Mouse (Mus musculus): ENCODE measurements around the gene L1td1. TPM values are rescaled to one million over a fixed set of nuclear protein-coding genes. Genes with fewer than 3 reads are reported as not detected.
"Not testable (repeated sequence)": the region's sequence is repeated elsewhere in the genome, so short reads cannot be mapped to it uniquely, and the experiment has no call there.

L1td1 gene
- under 1 TPM in 1 of 2 experiments, not detected in 1; 0.07 TPM for total RNA-seq (2021)
- long read RNA-seq, experiment 1: 0 reads
- long read RNA-seq, experiment 2: 0 reads

DNA sequence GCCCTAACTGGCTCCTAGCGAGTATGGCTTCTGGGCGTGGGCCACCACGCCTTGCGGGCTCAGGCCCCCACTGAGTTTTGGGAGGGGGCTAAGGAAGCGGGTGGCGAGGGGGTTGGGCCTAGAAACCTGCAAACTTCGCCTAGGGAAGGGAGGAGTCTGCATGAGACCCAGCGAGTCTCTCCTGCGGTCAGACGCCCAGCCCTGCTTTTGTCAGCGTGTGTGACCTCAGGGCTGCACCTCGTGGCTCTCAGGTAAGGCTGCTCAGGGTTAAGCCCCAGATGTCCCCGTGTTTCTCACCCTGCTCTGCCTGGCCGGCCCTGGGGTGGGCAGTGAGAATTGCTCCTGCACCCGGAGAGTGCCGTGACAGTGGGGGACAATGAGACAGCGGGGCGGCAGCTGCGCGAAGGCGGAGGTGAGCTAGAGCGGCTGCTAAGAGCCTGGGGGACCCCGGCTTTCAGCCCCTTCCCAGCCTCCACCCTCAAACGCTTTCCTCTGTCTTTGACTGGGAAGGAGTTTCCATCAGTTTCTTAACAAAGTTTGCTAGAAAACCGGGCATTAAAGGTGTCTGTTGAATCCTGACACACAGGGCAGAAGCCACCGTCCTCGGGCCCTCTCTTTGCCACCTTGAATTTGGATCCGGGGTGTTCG, at the start of gene L1td1:
TSS of gene L1td1 (plus strand) at position 145 of the 648 bp plus-strand sequence.
- no peak for DNase-seq

GRCm38 (mm10) chr4:98677506-98677905, 49.0 kb upstream of the L1td1 start:
- DNase-seq: no peak

- DNase-seq: no peak
Measured at GRCm38 (mm10) chr4:98686678-98687267, 39.8 kb upstream of the L1td1 start.

- no peak for DNase-seq
Measured at GRCm38 (mm10) chr4:98688116-98688515, 38.4 kb upstream of the L1td1 start.

GRCm38 (mm10) chr4:98688520-98688919, 38.0 kb upstream of the L1td1 start:
- no peak for DNase-seq

DNA sequence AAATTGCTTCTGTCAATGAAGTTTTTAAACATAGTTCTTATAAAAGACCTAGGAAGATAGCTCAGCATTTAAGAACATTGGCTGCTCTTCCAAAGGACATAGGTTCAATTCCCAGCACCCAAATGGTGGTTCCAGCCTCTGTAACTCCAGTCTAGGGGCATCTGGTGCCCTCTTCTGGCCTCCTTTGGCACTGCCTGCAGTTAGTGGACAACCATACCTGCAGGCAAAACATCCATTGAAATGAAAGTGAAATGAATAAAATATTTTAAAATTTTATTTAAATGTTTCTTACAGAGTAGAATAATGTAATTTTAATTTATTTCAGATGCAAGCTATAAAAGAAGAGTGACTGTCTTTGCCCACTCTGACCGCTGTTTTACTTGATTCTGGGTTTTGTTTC, 36.5 kb upstream of the L1td1 start:
- no peak for DNase-seq

GRCm38 (mm10) chr4:98693465-98694185, 32.9 kb upstream of the L1td1 start:
- no peak for DNase-seq

GRCm38 (mm10) chr4:98697932-98698331, 28.6 kb upstream of the L1td1 start:
- no peak for DNase-seq

- no peak for DNase-seq
Measured at GRCm38 (mm10) chr4:98698921-98699320, 27.6 kb upstream of the L1td1 start.

GRCm38 (mm10) chr4:98700156-98700555, 26.4 kb upstream of the L1td1 start:
- no peak for DNase-seq

DNA sequence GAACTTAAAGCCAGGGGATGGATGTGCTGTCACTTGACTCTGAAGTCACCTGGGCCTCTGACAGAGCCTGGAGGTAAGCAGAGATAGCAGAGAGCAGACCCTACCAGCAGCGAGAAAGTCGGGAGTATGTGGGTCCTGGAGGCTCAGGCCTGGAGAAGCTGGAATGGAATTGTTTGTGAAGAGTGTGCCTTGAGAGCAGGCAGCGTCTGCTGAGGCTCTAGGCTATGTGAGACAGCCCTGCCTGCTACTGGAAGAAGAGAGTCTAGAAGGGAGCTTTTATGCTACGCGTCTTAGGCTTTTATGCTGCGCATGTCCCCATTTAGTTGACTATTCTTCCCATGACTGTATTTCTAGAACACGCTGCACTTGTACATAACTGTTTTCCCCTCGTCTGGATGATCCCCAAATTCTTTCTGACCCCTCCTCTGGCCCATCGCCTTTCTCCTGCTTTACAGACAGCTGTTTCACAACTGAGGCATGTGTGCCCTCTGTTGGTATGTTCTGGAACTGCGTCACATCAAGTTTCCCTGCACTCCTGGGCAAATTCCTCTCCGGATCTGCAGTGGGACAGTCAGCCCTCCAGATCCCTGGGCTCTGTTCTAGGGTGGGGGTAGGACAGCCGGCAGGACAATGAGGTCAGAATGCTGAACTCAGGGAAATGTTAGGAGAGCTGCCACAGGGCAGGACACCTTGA, 24.2 kb upstream of the L1td1 start:
- peak; percentile 44 to 86 for DNase-seq

DNA sequence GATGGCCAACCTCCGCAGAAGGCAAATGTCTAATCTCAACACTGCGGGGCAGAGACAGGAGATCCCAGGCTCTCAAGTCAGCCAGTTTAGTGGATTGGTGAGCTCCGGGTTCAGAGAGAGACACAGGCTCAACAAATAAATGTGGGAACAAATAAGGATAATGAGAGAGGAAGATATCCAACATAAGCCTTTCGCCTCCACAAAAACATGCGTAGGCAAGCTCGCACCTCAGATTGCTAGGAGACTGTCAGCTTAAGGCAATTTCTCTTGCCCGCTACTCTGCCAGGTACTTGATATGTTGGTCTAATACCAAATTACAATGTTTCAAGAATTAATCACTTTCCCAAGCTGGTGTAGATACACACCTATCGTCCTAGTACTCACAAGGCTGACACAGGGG, 15.6 kb upstream of the L1td1 start:
- no peak for DNase-seq

GRCm38 (mm10) chr4:98717735-98718546, 8.6 kb upstream of the L1td1 start:
- DNase-seq: no peak

DNA sequence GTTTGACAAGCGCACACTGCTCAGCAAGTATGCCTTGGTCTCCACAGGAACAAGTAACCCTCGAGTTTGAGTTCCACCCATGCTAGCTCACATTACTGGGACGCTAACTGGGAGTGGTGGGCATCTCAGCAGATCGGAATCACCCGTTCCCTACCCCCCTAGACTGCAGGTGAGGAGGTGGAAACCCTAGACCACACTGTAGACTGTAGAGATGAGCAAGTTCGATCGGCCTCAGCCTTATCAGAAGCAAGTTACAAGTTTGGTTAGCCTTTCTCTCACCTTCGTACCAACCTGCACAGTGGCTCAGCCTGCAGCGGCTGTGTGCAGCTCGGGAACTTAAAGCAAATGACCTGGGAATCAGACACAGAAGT, 8.0 kb upstream of the L1td1 start:
- DNase-seq: no peak

- DNase-seq: peak; percentile 31 to 60
Measured at GRCm38 (mm10) chr4:98722454-98722853, 4.1 kb upstream of the L1td1 start.

GRCm38 (mm10) chr4:98724682-98725081, 1.9 kb upstream of the L1td1 start:
- DNase-seq: not testable (repeated sequence)

GRCm38 (mm10) chr4:98725439-98725838, 1.1 kb upstream of the L1td1 start:
- no peak for DNase-seq

DNA sequence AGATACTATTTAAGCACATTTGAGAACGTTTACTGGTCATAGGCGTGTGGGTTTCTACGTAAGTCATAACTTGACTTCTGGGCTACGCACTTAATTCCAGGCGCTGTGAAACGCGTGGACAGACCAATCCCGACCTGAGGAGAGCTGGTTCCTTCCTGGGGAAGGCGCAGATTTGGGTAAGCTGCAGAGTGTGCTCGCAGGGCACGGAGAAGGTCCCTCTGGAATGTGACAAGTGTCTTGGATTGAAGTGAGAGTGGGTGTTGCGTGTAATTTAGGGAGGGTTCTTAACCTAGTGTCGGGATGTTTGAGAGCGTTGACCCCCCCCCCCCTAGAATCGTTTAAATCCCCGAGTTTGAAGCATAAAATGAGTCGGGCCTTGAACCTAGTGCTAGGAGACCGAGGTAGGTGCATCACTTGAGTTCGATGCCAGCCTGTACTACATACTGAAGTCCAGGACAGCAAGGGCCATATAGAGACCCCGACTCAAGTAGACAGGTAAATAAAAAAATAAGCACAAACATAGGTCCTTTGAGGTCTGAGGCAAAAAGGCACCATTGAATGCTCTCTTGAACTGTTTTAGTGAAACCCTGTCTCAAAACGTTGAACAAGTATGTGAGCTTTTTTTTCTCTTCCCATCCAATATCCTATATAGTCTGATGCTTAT, 893 bp downstream of the L1td1 start:
- DNase-seq: no peak

GRCm38 (mm10) chr4:98727959-98728347, 1.4 kb downstream of the L1td1 start:
- no peak for DNase-seq

- DNase-seq: no peak
Measured at GRCm38 (mm10) chr4:98728716-98729115, 2.2 kb downstream of the L1td1 start.

DNA sequence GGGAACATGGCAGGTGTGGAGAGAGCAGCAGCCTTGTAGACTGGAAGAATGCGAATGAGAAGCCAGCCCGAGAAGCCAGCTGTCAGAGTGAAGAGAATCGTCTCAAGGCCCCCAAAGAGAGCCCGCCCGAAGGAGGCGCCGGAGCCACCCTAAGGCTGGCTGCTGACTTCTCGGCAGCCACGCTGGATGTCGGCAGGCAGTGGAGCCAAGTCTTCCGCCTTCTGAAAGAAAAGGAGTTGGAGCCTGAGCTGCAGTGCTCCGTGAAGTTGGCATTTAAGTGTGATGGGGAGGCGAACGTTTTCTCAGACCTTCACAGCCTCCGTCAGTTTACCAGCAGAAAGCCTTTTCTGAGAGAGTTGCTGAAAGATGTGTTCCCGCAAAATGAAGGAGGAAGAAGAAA, 7.1 kb downstream of the L1td1 start:
- no peak for DNase-seq

Measured in heart, adult 18-20 months (tissue).